Mouse (Mus musculus): ENCODE data around the gene Alyref.
"Not testable (repeated sequence)": the region's sequence is repeated elsewhere in the genome, so short reads cannot be mapped to it uniquely, and the experiment has no call there.

The Alyref gene

DNA sequence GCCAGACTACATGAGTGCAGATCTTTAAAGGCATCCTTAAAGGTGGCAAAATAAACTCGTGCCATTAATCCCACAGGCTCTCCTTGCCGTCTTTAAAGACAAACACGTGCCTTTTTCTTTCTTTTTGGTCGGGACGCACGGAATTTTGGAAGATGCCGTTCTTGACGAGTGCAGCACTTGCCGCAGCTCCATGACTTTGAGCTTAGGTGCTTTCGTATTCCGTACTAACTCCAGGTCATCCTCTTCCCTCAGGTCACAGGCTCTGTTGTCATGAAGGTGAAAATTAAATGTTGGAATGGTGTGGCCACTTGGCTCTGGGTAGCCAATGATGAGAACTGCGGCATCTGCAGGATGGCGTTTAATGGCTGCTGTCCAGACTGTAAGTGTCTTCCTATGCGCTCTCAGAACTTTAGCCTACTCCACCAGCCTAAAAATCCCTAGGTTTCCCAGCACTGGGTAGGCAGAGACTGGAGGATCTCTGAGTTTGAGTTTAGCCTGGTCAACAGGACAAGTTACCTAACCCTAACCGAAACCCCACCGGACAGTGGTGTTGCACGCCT, 905 bp upstream of the Alyref start:
- no peak for DNase-seq

DNA sequence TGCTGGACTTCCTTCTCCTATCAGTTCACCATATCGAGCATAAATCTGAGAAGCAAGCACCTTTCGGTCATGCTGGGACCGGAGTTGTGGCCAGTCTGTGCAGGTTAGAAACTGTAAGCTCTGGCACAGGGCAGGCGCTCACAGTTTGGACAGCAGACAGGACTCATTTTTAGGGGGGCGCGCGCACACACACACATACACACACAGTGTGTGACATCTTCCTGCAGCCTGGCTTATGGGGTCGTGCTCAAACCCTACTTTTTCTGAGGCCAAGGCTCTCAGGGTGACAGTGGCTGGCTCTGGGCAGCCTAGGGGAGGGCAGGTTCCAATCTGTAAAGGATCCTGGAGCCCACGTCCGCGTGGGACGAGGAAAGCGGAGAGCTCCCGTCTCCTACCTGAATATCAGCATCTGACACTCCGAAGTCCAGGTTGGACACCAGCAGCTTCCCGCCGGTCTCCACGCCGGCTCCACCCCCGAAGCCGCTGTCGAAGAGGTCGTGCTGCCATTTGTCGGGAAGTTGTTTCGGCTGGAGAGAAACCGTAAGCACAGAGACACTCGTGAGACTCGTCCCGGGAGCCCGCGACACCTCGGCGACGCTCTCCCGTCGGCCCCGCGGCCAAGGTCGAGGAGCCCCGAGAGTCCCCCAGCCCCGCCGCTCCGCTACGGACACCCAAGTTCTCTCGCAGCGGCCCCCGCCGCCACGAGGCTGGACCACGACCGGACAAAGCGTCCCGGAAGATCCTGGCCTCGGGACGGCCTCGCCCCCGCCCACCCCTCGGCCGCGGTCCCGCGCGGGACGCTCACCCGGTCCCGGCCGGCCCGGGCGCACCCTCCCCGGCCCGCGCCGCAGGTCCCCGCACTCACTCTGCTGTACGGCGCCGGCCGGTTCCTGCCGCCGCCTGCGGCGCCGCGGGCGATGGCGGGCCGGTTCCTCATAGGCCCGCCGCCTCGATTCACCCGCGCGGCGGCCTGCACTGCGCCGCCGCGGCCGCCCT, 627 bp downstream of the Alyref start:
- DNase-seq = peak; percentile 47

DNA sequence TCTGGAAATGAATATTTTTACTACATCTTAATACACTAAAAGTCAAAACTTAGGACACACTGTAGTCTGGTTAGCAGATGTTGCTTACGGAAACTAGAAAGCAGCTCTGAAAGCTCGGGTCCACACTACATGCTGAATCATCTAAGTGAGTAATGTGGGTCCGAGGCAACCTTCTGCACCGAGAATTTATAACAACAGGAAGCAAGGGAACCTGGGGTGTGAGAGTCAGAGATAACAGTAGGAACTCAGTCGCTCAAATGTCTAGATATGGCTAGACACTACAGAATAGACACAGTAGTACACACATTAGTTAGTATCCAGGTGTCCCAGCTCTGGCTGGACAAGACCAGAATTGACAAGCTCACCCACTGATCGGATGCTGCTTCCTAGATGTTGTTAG, 9.6 kb downstream of the Alyref start:
- no peak for DNase-seq

DNA sequence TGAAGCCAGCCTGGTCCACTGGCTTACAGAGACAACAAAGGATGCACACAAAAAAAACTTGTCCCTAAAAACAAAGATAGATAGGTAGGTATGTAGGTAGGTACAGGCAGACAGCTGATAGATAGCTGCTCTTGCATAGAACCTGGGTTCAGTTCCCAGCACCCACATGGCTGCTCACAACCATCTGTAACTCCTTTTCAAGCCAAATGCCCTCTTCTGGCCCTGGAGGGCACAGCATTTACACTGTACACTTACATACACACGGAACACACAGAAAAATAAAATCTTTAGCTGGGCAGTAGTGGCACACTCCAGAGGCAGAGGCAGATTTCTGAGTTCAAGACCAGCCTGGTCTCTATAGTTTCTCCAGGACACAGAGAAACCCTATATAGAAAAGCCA, 14.2 kb downstream of the Alyref start:
- DNase-seq = no peak

DNA sequence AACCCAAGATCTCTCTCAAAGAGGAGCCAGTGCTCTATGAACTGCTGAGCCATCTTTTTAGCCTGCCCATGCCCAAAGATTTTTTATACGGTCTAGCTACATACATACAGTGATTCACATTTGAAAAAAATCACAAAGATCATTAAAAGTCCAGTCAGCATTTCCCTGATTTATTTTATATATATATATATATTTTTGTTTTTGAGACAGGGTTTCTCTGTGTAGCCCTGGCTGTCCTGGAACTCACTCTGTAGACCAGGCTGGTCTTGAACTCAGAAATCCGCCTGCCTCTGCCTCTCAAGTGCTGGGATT, 15.2 kb downstream of the Alyref start:
- DNase-seq = not testable (repeated sequence)

DNA sequence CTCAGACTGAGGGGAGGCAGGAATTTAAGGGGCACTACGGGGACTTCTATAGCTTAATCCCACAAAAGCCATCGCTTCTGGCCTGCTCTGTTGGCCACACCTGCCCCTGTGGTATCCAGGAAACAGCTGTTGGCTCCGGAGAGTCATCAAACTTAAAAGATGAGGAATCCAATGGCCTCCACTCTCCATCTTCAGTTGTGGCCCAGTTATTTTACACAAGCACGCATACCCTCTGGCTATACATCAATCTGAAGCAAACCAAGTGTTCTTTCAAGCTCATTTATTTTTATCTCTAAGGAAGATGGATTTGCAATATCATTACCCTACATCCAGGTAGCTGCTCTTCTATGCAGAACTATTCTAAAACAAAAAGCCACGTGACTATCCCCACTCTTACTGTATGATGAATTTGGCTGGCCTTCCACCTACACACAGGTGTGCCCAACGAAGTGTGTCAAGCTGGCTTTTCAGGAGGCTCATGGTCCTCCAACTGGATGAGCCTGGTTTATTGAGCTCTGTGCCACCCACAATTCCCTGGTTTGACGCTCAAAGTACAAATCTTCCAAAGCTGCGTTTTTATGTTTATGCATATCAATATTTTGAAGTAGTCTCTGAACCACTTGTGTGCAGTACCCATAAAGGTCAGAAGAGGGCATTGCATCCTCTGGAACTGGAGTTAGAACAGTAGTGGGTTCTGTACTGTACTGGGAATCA, 15.7 kb downstream of the Alyref start:
- DNase-seq = peak; percentile 45

DNA sequence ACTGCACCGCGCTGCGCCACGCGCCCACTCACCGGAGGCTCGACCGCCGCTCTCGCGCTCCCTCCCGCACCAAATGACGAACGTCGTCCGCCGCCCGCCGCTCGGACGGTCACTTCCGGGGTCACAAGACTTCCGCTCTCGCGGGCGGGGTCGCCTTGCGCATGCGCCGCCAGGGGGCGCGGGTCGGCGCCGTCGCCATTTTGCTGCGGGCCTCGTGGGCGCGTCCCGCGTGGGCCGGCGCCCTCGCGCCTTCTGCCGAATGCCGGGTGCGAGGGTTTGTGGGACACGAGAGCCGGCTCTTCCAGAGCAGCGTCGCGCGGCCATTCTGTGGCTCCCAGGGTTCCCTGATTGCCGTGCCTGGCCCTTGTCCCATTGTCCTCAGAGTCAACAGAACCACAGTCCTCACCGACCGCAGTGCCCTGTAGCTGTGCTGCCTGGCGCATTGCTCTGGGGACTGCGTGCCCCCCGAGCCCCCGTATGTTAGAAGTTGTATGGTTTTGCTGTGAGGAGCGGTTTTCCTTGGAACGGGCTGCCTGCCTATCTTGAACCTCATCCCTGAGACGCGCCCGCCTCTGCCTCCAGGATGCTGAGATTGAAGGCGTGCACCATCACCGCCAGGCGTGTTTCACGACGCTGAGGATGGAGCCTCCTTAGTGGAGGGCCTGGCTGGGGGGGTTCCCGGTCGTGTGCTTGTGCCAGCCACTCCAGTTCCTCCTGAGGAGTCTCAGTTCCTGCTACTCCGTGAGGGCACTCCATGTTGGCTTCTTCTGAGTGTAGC, 16.5 kb downstream of the Alyref start, which contains the start of gene Arhgdia:
Gene Arhgdia (minus strand): TSS at position 135 of the 778 bp plus-strand sequence.
- DNase-seq = peak; percentile 89

DNA sequence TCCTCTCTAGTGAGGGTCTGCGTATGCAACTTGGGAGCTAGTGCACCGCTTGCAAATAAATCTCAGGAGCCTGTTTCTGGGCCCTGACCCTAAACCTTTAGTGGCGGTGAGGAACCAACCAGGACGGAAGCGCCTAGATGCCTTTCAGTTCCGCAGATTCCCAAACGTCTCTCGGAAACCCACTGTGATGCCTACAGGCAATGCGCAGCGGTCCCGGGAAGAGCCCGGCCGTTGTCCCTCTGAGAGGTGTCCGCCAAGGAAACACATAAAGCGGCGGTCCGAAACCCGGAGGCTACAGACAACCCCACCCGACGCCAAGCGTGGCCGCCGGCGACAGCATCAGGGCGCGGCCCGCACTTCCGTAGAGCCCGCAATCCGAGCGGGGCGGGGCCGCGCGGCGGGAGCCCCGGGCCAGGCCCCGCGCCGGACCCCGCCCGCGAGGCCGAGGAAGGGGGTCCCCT, 17.3 kb downstream of the Alyref start:
- DNase-seq = peak; percentile 71

DNA sequence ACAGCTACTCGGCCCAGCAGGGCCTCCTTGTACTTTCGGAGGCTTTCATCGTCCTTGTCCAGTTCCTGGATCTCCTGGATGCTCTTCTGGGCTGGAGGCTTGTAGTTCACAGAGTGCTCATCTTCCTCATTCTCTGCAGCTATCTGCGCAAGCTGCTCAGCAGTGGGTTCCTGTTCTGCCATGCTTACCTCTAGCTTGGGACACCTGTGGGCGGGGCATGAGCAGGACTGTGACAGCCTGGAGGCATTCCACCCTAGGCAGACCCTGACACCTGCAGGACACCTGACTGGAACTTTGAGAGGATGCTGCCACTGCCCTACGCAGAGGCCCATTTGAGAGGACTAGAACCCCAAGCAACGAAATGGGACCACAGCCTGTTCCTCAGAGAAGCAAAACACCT, 18.0 kb downstream of the Alyref start:
- peak; percentile 46 for DNase-seq

DNA sequence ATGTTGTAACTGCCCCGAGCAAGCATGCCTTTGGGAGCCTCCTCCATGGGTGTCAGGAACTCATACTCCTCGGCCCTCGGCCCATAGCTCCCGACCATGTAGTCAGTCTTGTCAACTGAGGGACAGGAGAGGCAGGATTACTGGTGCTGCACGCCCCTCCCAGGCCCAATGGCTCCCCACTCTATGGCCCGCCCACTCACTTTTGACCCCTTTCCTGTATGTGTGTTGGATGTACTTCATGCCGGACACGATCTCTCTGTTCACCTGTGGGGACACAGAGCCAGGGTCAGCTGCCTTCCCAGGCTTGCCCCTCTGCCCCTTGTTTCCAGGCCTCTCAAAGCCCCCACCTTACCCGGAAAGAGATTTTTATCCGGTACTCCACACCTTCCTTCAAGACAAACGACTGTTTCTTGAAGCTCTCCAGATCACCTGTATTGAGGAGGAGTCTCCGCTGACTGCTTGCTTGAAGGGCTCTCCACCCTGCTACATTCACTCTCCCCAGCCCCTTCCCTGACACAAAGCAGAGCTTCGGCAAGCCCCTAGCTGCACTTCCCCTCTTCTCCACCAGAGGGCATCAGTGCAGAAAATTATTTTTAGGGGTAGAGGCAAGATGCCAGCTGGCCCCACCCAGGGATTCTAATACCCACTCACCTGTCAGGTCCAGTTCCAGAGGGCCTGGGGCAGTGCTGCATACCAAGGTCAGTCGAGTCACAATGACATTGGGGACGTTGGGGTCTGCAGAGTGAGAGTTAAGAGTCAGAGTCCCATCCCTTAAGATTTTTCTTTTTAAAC, 18.7 kb downstream of the Alyref start:
- peak; percentile 82 for DNase-seq

DNA sequence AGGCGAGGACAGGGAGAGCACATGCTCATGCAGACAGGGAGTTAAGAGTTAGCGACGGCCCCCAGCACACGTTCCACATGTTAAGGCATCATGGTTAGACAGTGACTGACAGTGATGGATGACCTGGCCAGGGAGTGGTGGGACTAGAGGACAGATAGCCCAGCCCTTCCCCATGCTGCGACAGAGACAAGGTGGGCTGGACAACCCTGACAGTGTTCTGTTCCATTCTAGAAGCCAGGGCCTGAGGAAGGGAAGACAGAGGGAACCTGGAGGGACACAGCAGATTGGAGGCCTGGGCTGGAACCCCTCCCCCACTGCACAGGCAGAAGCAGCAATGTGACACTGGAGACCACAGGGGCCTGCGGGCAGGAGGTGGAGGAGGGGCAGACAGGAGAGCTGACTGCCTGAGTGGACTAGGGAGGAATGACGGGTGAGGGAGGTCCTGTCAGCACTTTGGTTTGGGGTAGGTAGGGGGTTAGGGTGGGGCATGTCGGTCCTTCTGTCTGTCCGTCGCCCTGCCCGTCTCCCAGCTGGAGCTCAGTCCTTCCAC, 19.4 kb downstream of the Alyref start:
- peak; percentile 15 for DNase-seq

DNA sequence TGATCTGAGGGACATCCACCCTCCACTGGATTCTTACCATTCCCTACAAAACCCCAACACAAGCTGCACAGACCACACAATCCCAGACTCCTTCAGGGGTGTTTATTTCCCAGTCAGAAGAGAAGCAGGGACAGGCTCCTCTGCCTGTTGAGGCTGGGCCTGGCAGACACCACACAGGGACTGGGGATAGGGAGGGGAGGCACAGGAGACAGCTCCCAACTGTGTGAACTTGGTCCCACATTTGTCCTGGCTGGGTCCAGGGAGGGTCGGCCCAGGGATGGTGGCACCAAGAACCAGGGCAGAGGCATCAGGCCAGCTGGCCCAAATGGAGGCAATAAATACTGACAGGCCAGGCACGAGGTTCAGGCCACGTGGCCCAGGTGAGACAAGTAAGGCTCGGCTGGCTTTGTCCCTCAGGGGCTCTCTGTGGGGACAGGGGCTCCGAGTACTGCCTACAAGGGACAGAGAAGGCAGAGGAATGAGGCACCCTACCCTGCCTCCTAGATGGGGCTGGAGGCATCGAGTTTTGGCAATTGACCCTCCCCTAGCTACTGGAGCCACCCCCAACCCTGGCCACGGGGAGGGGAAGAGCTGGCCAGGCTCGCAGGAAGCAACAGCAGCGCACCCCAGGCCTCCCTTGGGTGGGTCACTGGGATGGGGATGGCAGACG, 20.0 kb downstream of the Alyref start:
- DNase-seq = no peak

DNA sequence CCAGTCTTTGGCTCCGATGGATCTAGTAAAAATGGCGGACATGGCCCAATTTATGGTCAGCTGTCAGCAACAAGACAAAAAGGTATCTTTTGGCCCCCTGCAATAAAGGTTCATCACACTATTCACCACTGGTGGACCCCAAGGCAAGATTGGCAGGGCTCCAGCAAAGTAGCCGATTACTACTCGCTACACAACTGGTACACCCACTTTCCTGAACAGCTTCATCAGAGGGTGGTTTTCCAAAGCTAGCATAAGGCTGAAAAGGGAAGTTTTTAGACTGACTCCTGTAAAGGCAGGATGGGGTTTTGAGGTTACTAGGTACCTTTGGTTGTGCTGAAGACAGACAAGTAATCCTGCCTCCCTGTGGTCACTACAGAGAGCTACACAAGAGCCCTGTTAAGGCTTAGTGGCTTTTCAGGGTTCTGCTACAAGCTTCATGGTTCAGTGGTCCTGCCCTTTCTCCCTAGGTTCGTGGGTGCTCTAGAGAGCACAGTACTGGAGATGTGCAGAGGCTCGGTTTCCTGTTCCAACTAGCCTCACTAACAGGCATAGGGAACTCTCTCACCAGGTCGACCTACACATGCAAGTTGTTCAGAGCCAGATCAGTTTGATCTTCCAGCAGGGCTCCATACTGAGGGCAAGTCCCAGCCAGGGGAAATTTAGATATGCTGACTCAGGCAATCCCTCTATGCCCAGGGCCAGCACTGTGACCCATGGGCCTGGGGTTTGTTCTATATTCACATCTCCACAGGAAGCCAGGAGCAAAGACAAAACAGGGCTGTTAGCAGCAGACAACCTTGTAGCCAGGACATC, 20.7 kb downstream of the Alyref start:
- DNase-seq = no peak

DNA sequence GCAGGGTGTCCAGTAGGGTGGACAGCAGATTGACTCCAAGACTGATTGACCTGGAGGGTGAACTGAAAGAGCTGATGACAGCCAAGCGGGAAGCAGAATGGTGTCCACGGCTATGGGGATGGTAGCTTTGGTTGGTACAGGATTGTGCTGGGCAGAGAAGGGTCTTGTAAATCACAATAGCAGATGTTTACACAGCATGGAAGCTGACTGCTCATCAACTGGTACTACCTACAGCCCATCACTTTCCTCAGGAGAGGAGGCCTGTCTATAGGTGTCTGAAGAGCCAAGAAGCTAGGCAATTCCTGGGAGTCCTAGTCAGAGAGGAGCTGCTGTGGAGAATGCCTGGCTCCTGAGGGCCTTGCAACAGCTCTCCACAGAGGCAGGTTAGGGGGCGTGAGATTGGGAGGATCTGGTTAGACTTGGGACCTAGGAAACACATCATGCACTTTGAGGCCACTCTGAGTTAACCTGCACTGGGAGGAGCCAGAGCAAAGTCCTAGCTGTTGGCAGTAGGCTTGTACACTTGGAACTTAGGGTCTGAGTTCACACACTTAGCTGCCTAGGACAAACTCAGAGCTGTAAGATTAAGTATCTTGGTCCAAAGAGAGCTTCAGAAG, 21.7 kb downstream of the Alyref start:
- DNase-seq = peak; percentile 40

DNA sequence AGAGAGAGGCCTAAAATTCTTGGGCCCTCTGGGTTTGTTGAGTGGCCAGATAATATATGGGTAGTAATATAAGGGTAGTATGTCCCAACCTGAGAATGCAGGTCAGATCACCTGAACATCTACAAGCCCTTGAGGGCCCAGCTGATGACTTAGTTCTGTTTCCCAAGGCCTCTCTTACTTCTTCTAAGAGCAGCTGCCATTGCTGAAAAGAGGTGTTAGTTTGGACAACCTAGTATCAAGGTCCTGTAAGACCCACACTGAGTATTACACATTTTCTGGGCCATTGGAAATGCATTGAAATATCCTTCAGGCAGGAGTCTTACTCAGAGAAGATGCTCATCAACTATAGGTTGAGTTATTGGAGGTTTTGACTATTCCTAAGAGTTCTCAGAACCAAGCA, 22.2 kb downstream of the Alyref start:
- DNase-seq = no peak

DNA sequence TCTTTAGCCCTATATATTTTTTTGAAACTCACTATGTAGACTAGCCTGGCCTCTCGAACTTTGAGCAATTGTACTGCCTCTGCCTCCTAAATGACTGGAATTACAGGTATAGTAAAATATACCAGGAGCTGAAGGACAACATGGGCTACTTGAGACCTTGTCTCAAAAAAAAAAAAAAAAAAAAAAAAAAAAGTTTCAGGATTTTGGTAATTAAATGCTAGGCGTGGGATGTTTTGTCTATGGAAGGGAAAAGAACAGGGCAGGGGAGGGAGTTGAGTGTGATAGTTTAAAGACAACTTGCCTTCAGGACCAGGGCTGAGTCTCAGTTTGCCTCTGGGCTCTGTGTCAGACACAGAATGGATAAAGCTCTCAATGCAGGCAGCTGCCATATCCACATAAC, 23.1 kb downstream of the Alyref start:
- DNase-seq = no peak

DNA sequence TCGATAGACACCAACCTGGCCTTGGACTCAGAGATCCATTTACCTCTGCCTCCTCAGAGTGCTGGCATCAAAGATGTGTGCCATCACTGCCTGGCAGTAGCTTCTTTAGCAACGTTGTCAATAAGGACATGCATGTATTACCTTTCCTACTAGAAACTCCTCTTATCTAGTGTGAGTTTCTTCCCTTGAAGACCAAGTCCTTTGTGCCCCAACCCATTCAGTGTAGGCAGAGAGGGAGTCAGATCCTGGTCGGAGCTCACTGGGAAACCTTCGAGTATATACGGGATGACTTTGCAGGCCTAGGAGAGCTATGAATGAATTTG, 23.9 kb downstream of the Alyref start:
- DNase-seq = no peak

DNA sequence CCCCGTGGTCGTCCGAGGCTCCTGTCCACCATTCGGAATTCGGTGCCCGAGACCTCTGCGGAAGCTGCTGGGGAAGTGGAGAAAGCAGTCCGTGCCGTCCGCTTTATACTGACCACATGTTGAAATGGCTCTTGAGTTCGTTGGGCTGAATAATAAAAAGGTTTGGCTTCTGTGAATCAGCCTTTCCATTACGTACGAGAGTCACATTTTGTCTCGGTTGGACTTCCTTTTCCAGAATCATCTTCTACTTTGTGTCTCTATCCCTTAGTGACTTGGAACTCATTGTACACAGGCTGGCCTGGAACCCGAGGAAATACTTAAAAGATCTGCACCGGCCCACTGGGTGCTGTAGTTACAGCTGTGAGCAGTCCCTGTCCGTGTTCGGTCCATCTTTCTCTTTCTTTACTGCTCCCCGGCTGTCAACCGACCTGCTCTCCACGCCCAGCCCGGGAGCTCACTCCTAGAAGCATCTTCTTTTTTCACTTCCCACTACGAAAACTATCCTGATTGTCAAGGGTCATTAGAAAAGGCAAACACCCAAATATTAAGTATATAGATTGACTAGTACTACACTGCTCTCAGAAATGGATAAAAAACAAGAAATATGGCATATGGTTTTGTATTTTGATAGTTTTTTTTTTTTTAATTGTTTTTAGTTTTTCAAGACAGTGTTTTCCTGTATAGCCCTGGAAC, 24.4 kb downstream of the Alyref start:
- DNase-seq = peak; percentile 36

Measured in liver (tissue).